Mouse (Mus musculus): ENCODE results near the gene Tnni3.

DNA sequence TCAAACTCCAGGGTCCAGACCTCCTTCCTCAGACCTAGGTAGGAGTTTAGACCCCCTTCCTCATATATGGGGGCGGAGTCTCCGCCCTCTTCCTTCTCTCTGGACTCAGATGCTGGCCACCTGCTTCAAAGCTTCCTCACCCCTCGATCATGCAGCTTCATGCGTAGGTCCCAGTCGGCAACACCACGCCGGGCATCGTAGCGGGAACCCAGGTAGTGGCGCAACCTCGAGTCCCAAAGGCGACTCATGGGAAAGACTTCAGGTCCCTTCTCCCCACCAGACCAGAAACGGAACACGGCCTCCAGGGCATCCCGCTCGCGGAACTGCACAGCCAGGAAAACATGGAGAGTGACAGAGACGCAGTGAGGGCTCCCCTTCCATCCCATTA lies 3.3 kb upstream of the Tnni3 start:
- TF ChIP-seq CTCF (IDR thresholded peaks at IDR 0.05; ENCODE audit: insufficient read depth, low read depth, low read length) = no peak
- TF ChIP-seq POLR2A (IDR thresholded peaks at IDR 0.05; ENCODE audit: insufficient read depth, low read depth, low read length) = no peak

Data from olfactory bulb, adult 2 months (tissue).